Mouse (Mus musculus): ENCODE measurements at regions not wholly inside any gene's neighbourhood (a gene's known extent, or its start where the extent isn't known, plus 50 kb on each side); places are given as distances from the start of the nearest gene placed in this dataset.

- ATAC-seq (ENCODE audit: poor library complexity, severe bottlenecking) = peak; percentile 49; the same call in 1 of the 2 replicates
These were observed 102.8 kb upstream of the Ube2dnl1 start for GRCm38 (mm10) chrX:114802061-114802460.

DNA sequence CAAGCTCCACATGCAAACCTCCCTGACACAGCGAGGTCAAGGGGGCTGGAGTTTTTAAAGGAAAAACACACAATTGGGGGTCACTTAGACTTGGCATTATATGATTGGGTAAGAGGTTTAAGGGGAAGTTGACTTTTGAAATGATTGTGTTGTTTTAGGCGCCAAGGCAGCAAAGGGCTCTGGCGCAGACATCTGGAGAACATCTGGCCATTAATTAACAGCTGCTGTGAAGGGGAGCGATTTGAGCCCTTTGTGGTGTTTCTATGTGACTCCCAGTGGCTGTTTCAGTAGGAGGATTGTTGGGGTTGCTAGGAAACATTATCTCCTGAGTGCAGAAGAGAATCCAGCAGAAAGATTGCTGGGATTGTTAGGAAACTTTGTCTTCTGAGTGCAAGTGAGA, 88.5 kb upstream of the Ube2dnl1 start:
- no peak for ATAC-seq (ENCODE audit: poor library complexity, severe bottlenecking)

GRCm38 (mm10) chrX:114836906-114837305, 67.9 kb upstream of the Ube2dnl1 start:
- ATAC-seq (ENCODE audit: poor library complexity, severe bottlenecking) = no peak

DNA sequence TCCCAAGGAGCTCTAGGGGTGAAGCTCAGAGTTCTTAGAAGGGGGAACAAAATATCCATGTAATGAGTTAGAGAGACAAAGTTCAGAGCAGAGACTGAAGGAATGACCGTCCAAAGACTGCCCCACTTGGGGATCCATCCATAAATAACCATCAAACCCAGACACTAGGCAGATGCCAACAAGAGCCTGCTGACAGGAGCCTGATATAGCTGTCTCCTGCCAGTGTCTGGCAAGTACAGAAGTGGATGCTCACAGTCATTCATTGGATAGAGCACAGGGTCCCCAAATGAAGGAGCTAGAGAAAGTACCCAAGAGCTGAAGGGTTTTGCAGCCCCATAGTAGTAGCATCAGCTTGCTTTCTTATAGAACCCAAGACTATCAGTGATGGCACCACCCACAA, 61.3 kb upstream of the Ube2dnl1 start:
- no peak for ATAC-seq (ENCODE audit: poor library complexity, severe bottlenecking)

Measured in megakaryocyte, adult 5-6 weeks (primary cell).